Mouse (Mus musculus): Measurements from ENCODE around the gene Sort1. TPM values are rescaled to one million over a fixed set of nuclear protein-coding genes. Genes with fewer than 3 reads are reported as not detected.

The Sort1 gene
- polyA plus RNA-seq, 1 experiment from 2014 or later, result 13.7 TPM

- 49% methylated on average over 9 of the region's 9 CpGs for WGBS
- Histone ChIP-seq H3K4me2 (ENCODE audit: low read depth, low read length) (peak overlapping the region; percentile 22; the same call in 1 of the 2 replicates), H3K4me3 (ENCODE audit: low read length) (no peak overlapping the region), H3K27me3 (ENCODE audit: control insufficient read depth, insufficient read depth, low read depth, low read length) (no peaks in the 10 kb centered on the region), H3K9me3 (ENCODE audit: control insufficient read depth, low read length) (no peaks in the 10 kb centered on the region), H3K36me3 (ENCODE audit: control insufficient read depth, insufficient read depth, low read length) (no peaks in the 10 kb centered on the region), H3K4me1 (replicated peaks; ENCODE audit: control insufficient read depth, insufficient read depth, low read length) (peaks cover 7% of the 10 kb centered on the region), H3K9ac (ENCODE audit: low read length) (no peak overlapping the region), H3K27ac (ENCODE audit: low read length) (no peak overlapping the region)
- ATAC-seq (ENCODE audit: low read depth), result no peak
Measured at GRCm38 (mm10) chr3:108367173-108367572, 83.3 kb downstream of the Sort1 start.

GRCm38 (mm10) chr3:108367828-108368227 is 83.9 kb downstream of the Sort1 start:
- Histone ChIP-seq H3K27ac (ENCODE audit: low read length) (no peak overlapping the region), H3K27me3 (ENCODE audit: control insufficient read depth, insufficient read depth, low read depth, low read length) (no peaks in the 10 kb centered on the region), H3K36me3 (ENCODE audit: control insufficient read depth, insufficient read depth, low read length) (no peaks in the 10 kb centered on the region), H3K4me1 (replicated peaks; ENCODE audit: control insufficient read depth, insufficient read depth, low read length) (peaks cover 10% of the 10 kb centered on the region), H3K9ac (ENCODE audit: low read length) (no peak overlapping the region), H3K4me2 (ENCODE audit: low read depth, low read length) (no peak overlapping the region), H3K9me3 (ENCODE audit: control insufficient read depth, low read length) (no peaks in the 10 kb centered on the region), H3K4me3 (ENCODE audit: low read length) (no peak overlapping the region)
- 78% methylated on average over 3 of the region's 3 CpGs for WGBS
- no peak for ATAC-seq (ENCODE audit: low read depth)

DNA sequence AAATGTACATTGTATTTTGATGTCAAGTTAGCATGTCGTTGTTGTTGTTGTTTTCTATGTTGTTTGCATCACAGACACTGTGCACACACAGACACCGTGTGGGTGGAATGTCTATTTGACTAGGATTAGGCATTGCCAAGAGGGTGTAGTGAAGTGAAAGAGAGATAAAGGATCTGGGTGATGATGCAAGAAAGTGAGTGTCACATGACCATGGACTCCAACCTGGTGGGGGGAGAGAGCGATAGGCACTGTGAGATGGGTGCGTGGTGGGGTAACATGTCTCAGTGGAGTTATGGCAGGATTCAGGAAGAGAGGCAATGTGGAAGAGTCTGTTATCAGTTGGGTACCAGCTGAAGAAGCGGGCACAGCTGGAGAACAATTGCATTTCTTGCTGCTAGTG is 84.8 kb downstream of the Sort1 start:
- H3K27ac ChIP-seq (ENCODE audit: low read length), result no peak overlapping the region
- H3K4me3 ChIP-seq (ENCODE audit: low read length), result no peak overlapping the region
- no peak for ATAC-seq (ENCODE audit: low read depth)
- 66% methylated on average over 5 of the region's 5 CpGs for WGBS
- H3K4me1 ChIP-seq (replicated peaks; ENCODE audit: control insufficient read depth, insufficient read depth, low read length), result peaks cover 18% of the 10 kb centered on the region
- H3K9ac ChIP-seq (ENCODE audit: low read length), result no peak overlapping the region
- no peaks in the 10 kb centered on the region for H3K9me3 ChIP-seq (ENCODE audit: control insufficient read depth, low read length)
- no peak overlapping the region for H3K4me2 ChIP-seq (ENCODE audit: low read depth, low read length)
- H3K27me3 ChIP-seq (ENCODE audit: control insufficient read depth, insufficient read depth, low read depth, low read length), result no peaks in the 10 kb centered on the region
- no peaks in the 10 kb centered on the region for H3K36me3 ChIP-seq (ENCODE audit: control insufficient read depth, insufficient read depth, low read length)

GRCm38 (mm10) chr3:108372274-108372673 is 88.4 kb downstream of the Sort1 start:
- Histone ChIP-seq H3K4me2 (ENCODE audit: low read depth, low read length) (0 out of 2 replicates have a peak overlapping the region, but pooled peaks have one; percentile 5), H3K4me1 (replicated peaks; ENCODE audit: control insufficient read depth, insufficient read depth, low read length) (peaks cover 16% of the 10 kb centered on the region), H3K4me3 (ENCODE audit: low read length) (no peak overlapping the region), H3K36me3 (ENCODE audit: control insufficient read depth, insufficient read depth, low read length) (no peaks in the 10 kb centered on the region), H3K27ac (ENCODE audit: low read length) (peak overlapping the region; percentile 97), H3K27me3 (ENCODE audit: control insufficient read depth, insufficient read depth, low read depth, low read length) (no peaks in the 10 kb centered on the region), H3K9me3 (ENCODE audit: control insufficient read depth, low read length) (no peaks in the 10 kb centered on the region), H3K9ac (ENCODE audit: low read length) (no peak overlapping the region)
- peak; percentile 64 for ATAC-seq (ENCODE audit: low read depth)
- whole genome bisulfite sequencing, result 21% methylated on average over 3 of the region's 3 CpGs

GRCm38 (mm10) chr3:108372691-108373090 is 88.8 kb downstream of the Sort1 start:
- Histone ChIP-seq H3K27ac (ENCODE audit: low read length) (peak overlapping the region; percentile 97), H3K36me3 (ENCODE audit: control insufficient read depth, insufficient read depth, low read length) (no peaks in the 10 kb centered on the region), H3K27me3 (ENCODE audit: control insufficient read depth, insufficient read depth, low read depth, low read length) (no peaks in the 10 kb centered on the region), H3K4me3 (ENCODE audit: low read length) (no peak overlapping the region), H3K9ac (ENCODE audit: low read length) (no peak overlapping the region), H3K4me2 (ENCODE audit: low read depth, low read length) (no peak overlapping the region), H3K4me1 (replicated peaks; ENCODE audit: control insufficient read depth, insufficient read depth, low read length) (peaks cover 16% of the 10 kb centered on the region), H3K9me3 (ENCODE audit: control insufficient read depth, low read length) (no peaks in the 10 kb centered on the region)
- 29% methylated on average over 3 of the region's 3 CpGs for WGBS
- ATAC-seq (ENCODE audit: low read depth), result peak; percentile 88

GRCm38 (mm10) chr3:108378875-108379663 is 95.2 kb downstream of the Sort1 start:
- H3K27me3 ChIP-seq (ENCODE audit: control insufficient read depth, insufficient read depth, low read depth, low read length), result no peaks in the 10 kb centered on the region
- no peak overlapping the region for H3K4me2 ChIP-seq (ENCODE audit: low read depth, low read length)
- ATAC-seq (ENCODE audit: low read depth), result no peak
- no peaks in the 10 kb centered on the region for H3K36me3 ChIP-seq (ENCODE audit: control insufficient read depth, insufficient read depth, low read length)
- H3K9me3 ChIP-seq (ENCODE audit: control insufficient read depth, low read length), result no peaks in the 10 kb centered on the region
- H3K4me1 ChIP-seq (replicated peaks; ENCODE audit: control insufficient read depth, insufficient read depth, low read length), result peaks cover 13% of the 10 kb centered on the region
- H3K4me3 ChIP-seq (ENCODE audit: low read length), result no peak overlapping the region
- H3K9ac ChIP-seq (ENCODE audit: low read length), result no peak overlapping the region
- no peak overlapping the region for H3K27ac ChIP-seq (ENCODE audit: low read length)
- WGBS, result 67% methylated on average over 7 of the region's 7 CpGs

DNA sequence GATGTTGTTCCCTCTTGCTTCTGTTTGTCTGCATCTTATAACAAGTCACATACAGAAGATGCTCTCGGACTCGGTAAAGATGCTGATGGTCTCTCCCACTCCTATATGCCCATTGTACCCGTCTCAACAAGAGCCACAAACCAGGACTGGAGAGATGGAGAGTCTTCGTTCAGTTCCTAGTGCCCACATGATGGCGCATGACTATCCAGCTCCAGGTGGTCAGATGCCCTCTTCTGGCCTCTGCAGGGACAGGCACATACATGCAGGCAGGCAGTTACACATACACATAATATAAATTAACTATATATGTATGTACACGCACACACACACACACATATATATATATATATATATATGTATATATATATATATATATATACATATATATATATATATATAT is 96.8 kb downstream of the Sort1 start:
- ATAC-seq (ENCODE audit: low read depth), result no peak
- Histone ChIP-seq H3K4me3 (ENCODE audit: low read length) (no peak overlapping the region), H3K36me3 (ENCODE audit: control insufficient read depth, insufficient read depth, low read length) (no peaks in the 10 kb centered on the region), H3K9ac (ENCODE audit: low read length) (no peak overlapping the region), H3K27me3 (ENCODE audit: control insufficient read depth, insufficient read depth, low read depth, low read length) (no peaks in the 10 kb centered on the region), H3K4me1 (replicated peaks; ENCODE audit: control insufficient read depth, insufficient read depth, low read length) (peaks cover 26% of the 10 kb centered on the region), H3K9me3 (ENCODE audit: control insufficient read depth, low read length) (no peaks in the 10 kb centered on the region), H3K4me2 (ENCODE audit: low read depth, low read length) (no peak overlapping the region), H3K27ac (ENCODE audit: low read length) (no peak overlapping the region)
- 83% methylated on average over 6 of the region's 6 CpGs for WGBS

GRCm38 (mm10) chr3:108381945-108382875 is 98.3 kb downstream of the Sort1 start:
- Histone ChIP-seq H3K9ac (ENCODE audit: low read length) (peak overlapping the region; percentile 17; the same call in 1 of the 2 replicates), H3K36me3 (ENCODE audit: control insufficient read depth, insufficient read depth, low read length) (no peaks in the 10 kb centered on the region), H3K4me1 (replicated peaks; ENCODE audit: control insufficient read depth, insufficient read depth, low read length) (peaks cover 26% of the 10 kb centered on the region), H3K4me3 (ENCODE audit: low read length) (peak overlapping the region; percentile 2), H3K4me2 (ENCODE audit: low read depth, low read length) (peak overlapping the region; percentile 75), H3K27me3 (ENCODE audit: control insufficient read depth, insufficient read depth, low read depth, low read length) (no peaks in the 10 kb centered on the region), H3K27ac (ENCODE audit: low read length) (peak overlapping the region; percentile 17; the same call in 1 of the 2 replicates), H3K9me3 (ENCODE audit: control insufficient read depth, low read length) (no peaks in the 10 kb centered on the region)
- ATAC-seq (ENCODE audit: low read depth), result no peak
- 58% methylated on average over 14 of the region's 14 CpGs for WGBS

All from lung, embryonic 16.5 days (tissue).